In genomic region chr1:38666111-38666765, GRCm38 (mm10) we compare ENCODE assay signal across 10 mouse cellular contexts. TPM values are rescaled to one million over a fixed set of nuclear protein-coding genes. Genes with fewer than 3 reads are reported as not detected.
DNase-seq lines count a peak whose midpoint lies in the region; ATAC-seq and TF ChIP-seq lines count a peak whose summit lies in the region.
"Had no signal": no experiment of that assay in that cellular context is flagged by ENCODE, and none has a peak within 500 bp of the region (broad histone marks: within the 10 kb centered on the region; RNA-seq: fewer than 3 reads in every experiment).

No protein-coding gene starts in this region.

- H3K4me3 ChIP-seq in heart, embryonic 11.5 days (ENCODE audit: low read depth, low read length): no peak overlapping the region
- no peak overlapping the region for H3K4me3 ChIP-seq in spleen, adult 2 months (ENCODE audit: extremely low read depth, insufficient read depth, insufficient read length)
- H3K4me3 ChIP-seq in limb, embryonic 14.5 days (replicated peaks; ENCODE audit: low read length): no peak overlapping the region
- no peak overlapping the region for H3K4me3 ChIP-seq in stomach, embryonic 16.5 days (replicated peaks; ENCODE audit: low read length)
- H3K4me3 ChIP-seq in midbrain, embryonic 11.5 days (ENCODE audit: low read depth, low read length): no peak overlapping the region

- H3K9ac ChIP-seq in heart, embryonic 11.5 days (ENCODE audit: low read depth, low read length): no peak overlapping the region
- no peak overlapping the region for H3K9ac ChIP-seq in limb, embryonic 14.5 days (ENCODE audit: low read depth, low read length, severe bottlenecking)
- H3K9ac ChIP-seq in stomach, embryonic 16.5 days (ENCODE audit: low read length): no peak overlapping the region
- H3K9ac ChIP-seq in midbrain, embryonic 11.5 days (ENCODE audit: low read length): no peak overlapping the region

- no peak for TF ChIP-seq CTCF in spleen, adult 2 months (IDR thresholded peaks at IDR 0.05; ENCODE audit: extremely low read depth, insufficient read depth, insufficient read length, insufficient replicate concordance)

- no peak overlapping the region for H3K27ac ChIP-seq in heart, embryonic 11.5 days (ENCODE audit: low read depth, low read length)
- H3K27ac ChIP-seq in spleen, adult 2 months (ENCODE audit: insufficient read depth, low read length): peak overlapping the region; percentile 93
- H3K27ac ChIP-seq in limb, embryonic 14.5 days (replicated peaks; ENCODE audit: low read depth, low read length): no peak overlapping the region
- H3K27ac ChIP-seq in stomach, embryonic 16.5 days (ENCODE audit: low read length): peak overlapping the region; percentile 65
- no peak overlapping the region for H3K27ac ChIP-seq in midbrain, embryonic 11.5 days (ENCODE audit: low read depth, low read length)

- no peaks in the 10 kb centered on the region; the same call in 1 of the 2 replicates for H3K4me1 ChIP-seq in heart, embryonic 11.5 days (ENCODE audit: control insufficient read depth, insufficient read depth, low read length)
- H3K4me1 ChIP-seq in spleen, adult 2 months (ENCODE audit: control insufficient read depth, insufficient read depth, insufficient read length): peaks cover 8% of the 10 kb centered on the region
- peaks cover 7% of the 10 kb centered on the region for H3K4me1 ChIP-seq in limb, embryonic 14.5 days (ENCODE audit: control insufficient read depth, insufficient read depth, low read length)
- H3K4me1 ChIP-seq in stomach, embryonic 16.5 days (ENCODE audit: control insufficient read depth, insufficient read depth, low read length): peaks cover 5% of the 10 kb centered on the region; the same call in 1 of the 2 replicates
- H3K4me1 ChIP-seq in midbrain, embryonic 11.5 days (ENCODE audit: control insufficient read depth, insufficient read depth, low read length): no peaks in the 10 kb centered on the region

- DNase-seq in heart, adult 11 months: peak; percentile 74
- DNase-seq in spleen, adult 2 months (ENCODE audit: low read depth in 1 of 2, low spot score in 2 of 2): no peak
- DNase-seq in spleen, postnatal 36 days (ENCODE audit: low spot score in 2 of 2): no peak
- peak; percentile 13 for DNase-seq in limb, embryonic 14.5 days (ENCODE audit: low spot score)
- no peak for DNase-seq in midbrain, embryonic 11.5 days (ENCODE audit: low spot score, missing footprints)
- DNase-seq in cerebellum, adult 8-10 months: no peak
- DNase-seq: adrenal gland, adult 2 months had no signal

- H3K9me3 ChIP-seq in heart, embryonic 11.5 days (replicated peaks; ENCODE audit: control insufficient read depth, low read length): no peaks in the 10 kb centered on the region
- no peaks in the 10 kb centered on the region for H3K9me3 ChIP-seq in limb, embryonic 14.5 days (ENCODE audit: control insufficient read depth, low read length)
- no peaks in the 10 kb centered on the region for H3K9me3 ChIP-seq in stomach, embryonic 16.5 days (replicated peaks; ENCODE audit: control insufficient read depth, low read length)
- no peaks in the 10 kb centered on the region for H3K9me3 ChIP-seq in midbrain, embryonic 11.5 days (ENCODE audit: control insufficient read depth, low read length)
- H3K9me3 ChIP-seq: G1E had no signal

- WGBS in heart, embryonic 11.5 days (ENCODE audit: insufficient replicate concordance): 42% methylated on average over 5 of the region's 5 CpGs
- WGBS in spleen, adult 2 months: 82% methylated on average over 5 of the region's 5 CpGs
- 64% methylated on average over 5 of the region's 5 CpGs for WGBS in limb, embryonic 14.5 days
- 47% methylated on average over 5 of the region's 5 CpGs for WGBS in stomach, embryonic 16.5 days
- 83% methylated on average over 5 of the region's 5 CpGs for WGBS in midbrain, embryonic 11.5 days

- no peak for ATAC-seq in heart, embryonic 11.5 days (replicated peaks; ENCODE audit: insufficient number of reproducible peaks, low FRiP score, low TSS enrichment)
- peak; percentile 34; the same call in 1 of the 2 replicates for ATAC-seq in limb, embryonic 14.5 days (ENCODE audit: low FRiP score, low read depth)
- ATAC-seq in stomach, embryonic 16.5 days (ENCODE audit: insufficient read depth, low FRiP score): peak; percentile 89
- no peak for ATAC-seq in midbrain, embryonic 11.5 days (ENCODE audit: low FRiP score)

- no peak for TF ChIP-seq POLR2A in spleen, adult 2 months (IDR thresholded peaks at IDR 0.05; ENCODE audit: low read depth, low read length)
- no peak for TF ChIP-seq POLR2A in limb, embryonic 14.5 days (IDR thresholded peaks at IDR 0.05; ENCODE audit: borderline replicate concordance, extremely low read depth, insufficient read depth, insufficient read length)

- no peaks in the 10 kb centered on the region for H3K27me3 ChIP-seq in heart, embryonic 11.5 days (ENCODE audit: control insufficient read depth, insufficient read depth, low read length)
- no peaks in the 10 kb centered on the region for H3K27me3 ChIP-seq in spleen, adult 2 months (ENCODE audit: control insufficient read depth, insufficient read depth, low read length)
- no peaks in the 10 kb centered on the region for H3K27me3 ChIP-seq in limb, embryonic 14.5 days (ENCODE audit: control insufficient read depth, insufficient read depth, low read length)
- no peaks in the 10 kb centered on the region for H3K27me3 ChIP-seq in stomach, embryonic 16.5 days (ENCODE audit: control insufficient read depth, insufficient read depth, low read length)
- no peaks in the 10 kb centered on the region for H3K27me3 ChIP-seq in midbrain, embryonic 11.5 days (ENCODE audit: control insufficient read depth, insufficient read depth, low read length)

- H3K36me3 ChIP-seq in heart, embryonic 11.5 days (ENCODE audit: control insufficient read depth, insufficient read depth, low read length): no peaks in the 10 kb centered on the region
- H3K36me3 ChIP-seq in spleen, adult 2 months (ENCODE audit: control insufficient read depth, insufficient read depth, low read length): no peaks in the 10 kb centered on the region
- H3K36me3 ChIP-seq in limb, embryonic 14.5 days (ENCODE audit: control insufficient read depth, insufficient read depth, low read length): no peaks in the 10 kb centered on the region
- no peaks in the 10 kb centered on the region for H3K36me3 ChIP-seq in stomach, embryonic 16.5 days (ENCODE audit: control insufficient read depth, insufficient read depth, low read length)
- no peaks in the 10 kb centered on the region for H3K36me3 ChIP-seq in midbrain, embryonic 11.5 days (ENCODE audit: control insufficient read depth, insufficient read depth, low read length)
- H3K36me3 ChIP-seq: G1E had no signal

- no peak overlapping the region for H3K4me2 ChIP-seq in heart, embryonic 11.5 days
- H3K4me2 ChIP-seq in limb, embryonic 14.5 days (replicated peaks; ENCODE audit: low read depth, low read length, severe bottlenecking): no peak overlapping the region
- H3K4me2 ChIP-seq in stomach, embryonic 16.5 days (ENCODE audit: low read depth, low read length): peak overlapping the region; percentile 32
- no peak overlapping the region for H3K4me2 ChIP-seq in midbrain, embryonic 11.5 days

RNA-seq across cellular contexts. Expression of gene Aff3, which starts 1.5 kb away (rescaled TPM):
- polyA plus RNA-seq in heart, embryonic 11.5 days (2014; fragmentation: Nextera tagmentation; extraction: Ambion mirVana): 6.6 and 6.7 TPM in 2 replicates
- polyA plus RNA-seq in spleen, adult 2 months (2012; rRNA removed): 20.2 and 26.9 TPM in 2 replicates
- 22.4 and 29.4 TPM in 2 replicates for polyA plus RNA-seq in limb, embryonic 14.5 days (2012; rRNA removed)
- polyA plus RNA-seq in limb, embryonic 14.5 days (2014; fragmentation: Nextera tagmentation; extraction: Ambion mirVana): 20.4 and 28.4 TPM in 2 replicates
- polyA plus RNA-seq in stomach, embryonic 16.5 days (2015; fragmentation: Nextera tagmentation; extraction: Ambion mirVana): 3.0 and 3.3 TPM in 2 replicates
- 15.3 and 16.3 TPM in 2 replicates for polyA plus RNA-seq in midbrain, embryonic 11.5 days (2014; fragmentation: Nextera tagmentation; extraction: Ambion mirVana)

Comparison
In these comparisons a context has a peak if more than half of its experiments do, and no peak if none do; other contexts are left out.
1. DNase-seq: peak in heart, adult 11 months (single experiment) and limb, embryonic 14.5 days (single experiment); none in spleen, adult 2 months (0 of 2), spleen, postnatal 36 days (0 of 2), midbrain, embryonic 11.5 days (single experiment) and cerebellum, adult 8-10 months (single experiment).
2. ATAC-seq: peak in limb, embryonic 14.5 days (single experiment) and stomach, embryonic 16.5 days (single experiment); none in heart, embryonic 11.5 days (single experiment) and midbrain, embryonic 11.5 days (single experiment).
3. H3K27ac ChIP-seq: peak in spleen, adult 2 months (single experiment) and stomach, embryonic 16.5 days (single experiment); none in heart, embryonic 11.5 days (single experiment), limb, embryonic 14.5 days (single experiment) and midbrain, embryonic 11.5 days (single experiment).